Mouse (Mus musculus) hindbrain, embryonic 15.5 days (tissue): ENCODE results near the gene Prss36. TPM values are rescaled to one million over a fixed set of nuclear protein-coding genes. Genes with fewer than 3 reads are reported as not detected.
"Not testable (repeated sequence)": the region's sequence is repeated elsewhere in the genome, so short reads cannot be mapped to it uniquely, and the experiment has no call there.

Experiments
- ATAC-seq: fragments of 200-750 bp; cut with Nextera tagmentation; 2 replicates; pipeline ENCODE4 v1.8.0; 2017; ENCODE audit warnings: low read depth, moderate number of reproducible peaks, moderate TSS enrichment; ENCODE audit not compliant: low FRiP score
- H3K27ac ChIP-seq: fragments of 300-500 bp; sonication (generic); replicated peaks from 2 replicates; pipeline ENCODE4 v1.5.1; 2015; ENCODE audit warnings: mild to moderate bottlenecking, inconsistent platforms
- H3K27me3 ChIP-seq: fragments of 300-500 bp; sonication (generic); 2 replicates; pipeline ENCODE4 v1.6.1; 2015; ENCODE audit warnings: control low read depth, inconsistent platforms
- H3K36me3 ChIP-seq: fragments of 300-500 bp; sonication (generic); 2 replicates; pipeline ENCODE4 v1.6.1; 2015; ENCODE audit warnings: control low read depth, inconsistent platforms
- H3K4me1 ChIP-seq: fragments of 300-500 bp; sonication (generic); replicated peaks from 2 replicates; pipeline ENCODE4 v1.6.1; 2015; ENCODE audit warnings: control low read depth, inconsistent platforms
- H3K4me2 ChIP-seq: fragments of 300-500 bp; sonication (generic); 2 replicates; pipeline ENCODE4 v1.6.1; 2015; ENCODE audit warnings: moderate library complexity, mild to moderate bottlenecking, inconsistent platforms
- H3K4me3 ChIP-seq: fragments of 300-500 bp; sonication (generic); 2 replicates; pipeline ENCODE4 v1.5.1; 2015; ENCODE audit warnings: mild to moderate bottlenecking, inconsistent platforms
- H3K9ac ChIP-seq: fragments of 300-500 bp; sonication (generic); 2 replicates; pipeline ENCODE4 v1.6.1; 2015; ENCODE audit warnings: inconsistent platforms
- H3K9me3 ChIP-seq: fragments of 300-500 bp; sonication (generic); 2 replicates; pipeline ENCODE4 v1.6.1; 2016; ENCODE audit warnings: control low read depth, inconsistent platforms
- WGBS: fragments of 180-500 bp; shearing (Covaris S2); methylation state at CpG from one replicate; pipeline ENCODE4 v1.1.7; 2015; 5-methylcytosine and 5-hydroxymethylcytosine counted together
- polyA plus RNA-seq: library from polyadenylated mRNA; unstranded; fragments of >200 nt; fragmentation: Nextera tagmentation; extraction: Ambion mirVana; gene quantifications from 2 replicates; pipeline ENCODE4 v1.2.1, GENCODE M21; 2015

Gene Prss36
- polyA plus RNA-seq, 1 experiment from 2014 or later, result 12.6 TPM

DNA sequence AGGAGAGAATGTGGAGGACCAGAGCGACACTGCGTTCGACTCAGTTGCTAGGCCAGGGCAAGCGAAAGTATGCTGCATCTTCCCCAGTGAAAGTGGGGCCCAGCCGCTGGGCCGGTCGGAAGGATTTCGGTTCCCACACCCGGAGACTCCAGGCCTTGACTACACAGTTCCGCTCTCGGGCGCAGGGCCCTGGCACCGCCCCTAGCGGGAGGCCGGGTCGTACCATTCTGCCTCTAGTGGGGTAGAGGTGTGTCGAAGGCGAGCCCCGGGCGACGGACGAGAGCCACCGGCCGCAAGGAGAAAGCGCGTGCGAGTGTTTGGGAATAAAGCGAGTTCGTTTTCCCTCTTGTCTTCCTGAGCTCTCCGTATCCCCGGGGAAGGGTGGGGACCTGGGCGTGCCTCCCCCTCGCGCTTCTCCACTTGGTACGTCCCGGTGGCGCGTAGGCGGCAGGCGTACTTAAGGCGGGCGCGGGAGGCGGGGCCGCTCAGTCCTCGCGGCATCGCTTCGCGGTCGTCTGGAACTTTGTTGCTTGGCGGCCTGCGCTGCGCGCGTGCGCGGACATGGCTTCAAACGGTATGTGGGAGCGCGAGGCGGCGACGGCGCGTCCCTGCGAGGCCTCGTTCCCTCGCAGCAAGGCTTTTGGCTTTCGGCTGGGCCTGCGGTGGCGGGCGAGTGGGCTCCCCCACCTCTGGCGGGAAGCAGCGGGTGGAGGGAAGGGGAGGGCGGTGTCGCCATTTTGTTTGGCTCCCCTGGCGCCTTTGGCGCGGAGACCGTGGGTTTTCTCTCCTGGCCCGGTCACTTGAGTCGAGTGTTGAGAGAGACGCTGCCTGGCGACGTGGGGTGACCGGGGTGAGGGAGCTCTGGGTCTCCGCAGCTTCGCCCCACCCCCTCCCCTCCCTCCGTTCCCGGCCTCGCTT lies 20.7 kb upstream of the Prss36 start, which contains the start of gene Fus:
Gene Fus, plus strand, starts transcription at position 454 of the 918 bp plus-strand sequence.
- H3K27me3 ChIP-seq, result no peaks in the 10 kb centered on the region
- under 1% methylated on average over 86 of the region's 92 CpGs for WGBS
- H3K4me1 ChIP-seq, result peaks cover 25% of the 10 kb centered on the region
- peak within 1 kb of the TSS; percentile 100 for H3K9ac ChIP-seq
- peak within 1 kb of the TSS; percentile 78 for H3K4me2 ChIP-seq
- peak; percentile 95 for ATAC-seq
- no peaks in the 10 kb centered on the region for H3K9me3 ChIP-seq
- H3K36me3 ChIP-seq, result peaks cover 24% of the 10 kb centered on the region
- H3K27ac ChIP-seq, result peak within 1 kb of the TSS; percentile 99
- H3K4me3 ChIP-seq, result peak within 1 kb of the TSS; percentile 99

DNA sequence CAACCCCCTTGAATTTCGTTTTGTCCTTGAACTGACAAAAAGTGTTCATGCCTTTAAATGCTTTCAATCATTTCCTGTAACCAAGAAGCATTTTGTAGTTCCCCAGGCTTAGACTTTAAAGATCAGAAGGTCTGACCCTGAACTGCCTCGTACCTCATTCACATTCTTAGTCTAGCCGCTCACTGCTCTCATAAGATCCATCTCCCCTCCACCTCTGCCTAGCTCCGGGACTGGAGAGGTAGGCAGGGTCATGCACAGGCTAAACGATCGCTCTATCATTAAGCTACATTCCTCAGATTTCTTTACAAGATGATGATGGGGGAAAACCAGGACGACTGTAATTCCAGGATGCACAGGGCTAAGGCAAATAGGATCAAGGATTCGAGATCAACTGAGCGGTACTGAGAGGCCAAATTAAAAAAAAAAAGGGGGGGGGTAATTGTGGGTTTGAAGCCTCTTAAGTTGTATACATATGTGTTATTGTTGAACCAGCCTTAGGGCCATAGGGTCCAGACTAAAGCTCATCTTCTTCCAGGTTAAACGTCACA lies 19.9 kb upstream of the Prss36 start:
- H3K4me3 ChIP-seq, result peak overlapping the region; percentile 99
- H3K36me3 ChIP-seq, result peaks cover 16% of the 10 kb centered on the region
- no peaks in the 10 kb centered on the region for H3K27me3 ChIP-seq
- H3K27ac ChIP-seq, result peak overlapping the region; percentile 99
- H3K9me3 ChIP-seq, result no peaks in the 10 kb centered on the region
- H3K4me2 ChIP-seq, result peak overlapping the region; percentile 69
- ATAC-seq, result peak; percentile 21
- peak overlapping the region; percentile 100 for H3K9ac ChIP-seq
- peaks cover 25% of the 10 kb centered on the region for H3K4me1 ChIP-seq
- 11% methylated on average over 10 of the region's 10 CpGs for WGBS

DNA sequence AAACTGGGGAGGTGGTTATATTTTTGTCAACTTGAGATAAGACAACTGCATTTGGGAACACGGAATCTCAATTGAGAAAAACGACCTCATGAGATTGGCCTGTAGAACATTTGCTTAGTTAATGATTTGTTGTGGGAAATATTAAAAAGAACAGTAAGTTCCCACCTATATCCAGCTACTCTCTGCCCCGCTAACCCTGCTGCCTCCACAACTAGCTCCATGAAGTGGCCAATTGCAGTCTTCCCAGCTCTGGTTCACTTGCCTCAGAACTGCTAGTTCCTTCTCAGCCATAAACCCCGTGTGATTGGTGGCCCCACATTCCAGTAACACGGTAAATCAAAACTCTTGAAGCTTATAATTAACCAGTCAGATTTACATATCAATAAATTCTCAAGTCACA lies 12.8 kb upstream of the Prss36 start:
- Histone ChIP-seq H3K4me1 (no peaks in the 10 kb centered on the region), H3K9ac (no peak overlapping the region), H3K27ac (no peak overlapping the region), H3K27me3 (no peaks in the 10 kb centered on the region), H3K9me3 (no peaks in the 10 kb centered on the region), H3K4me3 (no peak overlapping the region), H3K36me3 (no peaks in the 10 kb centered on the region), H3K4me2 (no peak overlapping the region)
- WGBS, result 66% methylated on average over 5 of the region's 5 CpGs
- ATAC-seq, result no peak

DNA sequence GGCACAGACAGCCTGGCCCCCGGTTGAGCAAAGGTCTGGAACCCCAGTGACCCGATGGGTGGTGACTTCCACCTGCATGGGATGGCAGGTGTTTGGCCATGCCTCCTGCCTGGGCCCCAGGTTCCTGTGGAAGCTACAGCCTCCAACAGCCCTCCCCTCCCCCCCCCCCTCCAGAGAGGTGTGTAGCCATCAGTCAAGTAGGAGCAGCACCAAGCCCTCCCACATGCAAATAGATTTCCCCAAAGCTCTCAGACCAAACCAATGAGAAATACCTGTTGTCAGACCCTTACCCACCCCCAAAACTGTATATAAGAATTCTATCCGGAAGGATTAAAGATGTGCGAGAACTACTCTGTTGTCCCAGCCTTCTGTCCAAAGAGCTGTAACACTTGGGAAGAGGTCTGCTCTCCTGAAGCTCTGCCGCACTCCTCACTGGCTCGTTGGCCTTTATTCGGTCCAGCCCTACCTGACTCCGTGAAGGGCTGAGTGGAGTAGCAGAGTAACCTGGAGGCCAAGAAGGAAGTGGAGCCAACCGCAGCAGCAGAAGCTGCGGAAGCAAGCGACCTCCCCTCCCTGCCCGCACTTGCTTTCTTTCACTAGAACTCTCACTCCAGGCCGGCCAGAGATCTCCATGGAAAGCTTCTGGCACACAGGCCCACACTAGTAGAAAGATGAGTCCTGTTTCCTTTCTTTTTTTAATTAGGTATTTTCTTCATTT lies 6.5 kb upstream of the Prss36 start:
- Histone ChIP-seq H3K4me3 (no peak overlapping the region), H3K27me3 (no peaks in the 10 kb centered on the region), H3K9ac (no peak overlapping the region), H3K4me1 (no peaks in the 10 kb centered on the region), H3K9me3 (no peaks in the 10 kb centered on the region), H3K36me3 (no peaks in the 10 kb centered on the region), H3K27ac (no peak overlapping the region), H3K4me2 (no peak overlapping the region)
- 44% methylated on average over 13 of the region's 13 CpGs for WGBS
- ATAC-seq, result no peak

DNA sequence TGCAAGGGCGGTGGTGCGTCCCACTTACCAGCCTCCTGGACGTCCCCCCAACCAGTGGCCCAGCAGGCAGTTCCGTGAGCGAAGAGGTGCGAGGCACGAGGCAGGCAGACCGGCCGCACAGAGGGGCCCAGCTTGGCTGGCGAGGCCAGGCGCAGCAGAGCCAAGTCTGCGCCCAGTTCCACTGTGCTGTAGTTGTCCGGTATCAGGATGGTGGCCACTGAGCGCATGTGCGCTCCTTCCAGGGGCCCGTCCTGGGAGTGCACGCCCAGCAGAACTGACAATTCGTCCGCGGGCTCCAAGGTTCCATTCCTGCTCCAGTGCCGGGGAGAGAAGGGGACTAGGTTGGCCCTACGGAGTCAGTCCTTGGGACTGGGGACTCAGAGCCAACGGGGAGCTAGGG lies 1.9 kb downstream of the Prss36 start:
- no peaks in the 10 kb centered on the region for H3K4me1 ChIP-seq
- 11% methylated on average over 23 of the region's 23 CpGs for WGBS
- H3K9me3 ChIP-seq, result no peaks in the 10 kb centered on the region
- H3K27me3 ChIP-seq, result peaks cover 24% of the 10 kb centered on the region; the same call in 1 of the 2 replicates
- H3K4me3 ChIP-seq, result no peak overlapping the region
- H3K36me3 ChIP-seq, result no peaks in the 10 kb centered on the region
- ATAC-seq, result no peak
- H3K27ac ChIP-seq, result no peak overlapping the region
- no peak overlapping the region for H3K9ac ChIP-seq
- no peak overlapping the region for H3K4me2 ChIP-seq

DNA sequence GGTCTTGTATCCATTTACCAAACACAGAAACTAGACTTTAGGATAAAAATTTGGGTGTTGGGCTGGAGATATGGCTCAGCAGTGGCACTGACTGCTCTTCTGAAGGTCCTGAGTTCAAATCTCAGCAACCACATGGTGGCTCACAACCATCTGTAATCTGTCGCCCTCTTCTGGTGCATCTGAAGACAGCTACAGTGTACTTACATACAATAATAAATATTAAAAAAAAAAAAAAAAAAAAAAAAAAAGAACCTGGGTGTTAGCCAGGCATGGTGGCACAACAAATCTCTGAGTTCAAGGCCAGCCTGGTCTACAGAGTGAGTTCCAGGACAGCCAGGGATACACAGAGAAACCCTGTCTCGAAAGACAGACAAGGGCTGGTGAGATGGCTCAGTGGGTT lies 4.4 kb downstream of the Prss36 start:
- not testable (repeated sequence) for H3K4me1 ChIP-seq, H3K27ac ChIP-seq, H3K9ac ChIP-seq, H3K4me3 ChIP-seq, H3K9me3 ChIP-seq, H3K36me3 ChIP-seq, H3K4me2 ChIP-seq, ATAC-seq
- H3K27me3 ChIP-seq, result peaks cover 24% of the 10 kb centered on the region; the same call in 1 of the 2 replicates
- 48% methylated on average over 2 of the region's 2 CpGs for WGBS

DNA sequence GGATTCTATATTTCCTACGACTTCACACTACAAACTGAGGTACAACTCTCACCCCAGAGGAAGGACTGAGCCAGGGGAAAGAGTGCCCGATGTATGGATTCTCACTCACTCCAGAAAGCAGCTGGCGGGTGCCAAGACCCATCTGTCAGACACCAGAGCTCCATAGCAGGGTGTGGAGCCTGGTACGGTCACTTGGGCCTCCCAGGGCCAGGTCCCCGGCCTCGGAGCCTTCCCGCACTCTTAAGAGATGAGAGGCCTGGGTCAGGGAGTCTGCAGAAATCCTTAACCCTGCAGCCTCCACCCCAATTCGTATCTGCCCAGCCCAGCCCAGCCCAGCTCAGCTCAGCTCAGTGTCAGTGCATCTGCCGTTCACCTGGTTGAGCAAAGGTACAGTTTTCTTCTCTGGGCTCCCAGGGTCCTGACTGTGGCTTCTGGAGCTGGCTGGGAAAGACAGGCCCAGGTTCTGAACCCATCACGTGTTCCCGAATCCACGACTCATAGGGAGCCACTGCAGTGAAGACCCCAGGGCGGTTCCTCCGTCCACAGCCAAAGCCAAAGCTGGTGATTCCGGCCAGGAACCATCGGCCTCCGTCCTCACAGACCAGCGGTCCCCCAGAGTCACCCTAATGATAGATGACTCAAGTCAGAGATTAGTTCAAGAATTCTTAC lies 10.2 kb downstream of the Prss36 start:
- no peaks in the 10 kb centered on the region for H3K36me3 ChIP-seq
- H3K9me3 ChIP-seq, result no peaks in the 10 kb centered on the region
- ATAC-seq, result peak; percentile 9; the same call in 1 of the 2 replicates
- WGBS, result 60% methylated on average over 18 of the region's 18 CpGs
- no peaks in the 10 kb centered on the region for H3K27me3 ChIP-seq
- H3K9ac ChIP-seq, result peak overlapping the region; percentile 81
- peak overlapping the region; percentile 78 for H3K4me2 ChIP-seq
- H3K27ac ChIP-seq, result peak overlapping the region; percentile 91
- H3K4me1 ChIP-seq, result peaks cover 20% of the 10 kb centered on the region
- peak overlapping the region; percentile 91 for H3K4me3 ChIP-seq

DNA sequence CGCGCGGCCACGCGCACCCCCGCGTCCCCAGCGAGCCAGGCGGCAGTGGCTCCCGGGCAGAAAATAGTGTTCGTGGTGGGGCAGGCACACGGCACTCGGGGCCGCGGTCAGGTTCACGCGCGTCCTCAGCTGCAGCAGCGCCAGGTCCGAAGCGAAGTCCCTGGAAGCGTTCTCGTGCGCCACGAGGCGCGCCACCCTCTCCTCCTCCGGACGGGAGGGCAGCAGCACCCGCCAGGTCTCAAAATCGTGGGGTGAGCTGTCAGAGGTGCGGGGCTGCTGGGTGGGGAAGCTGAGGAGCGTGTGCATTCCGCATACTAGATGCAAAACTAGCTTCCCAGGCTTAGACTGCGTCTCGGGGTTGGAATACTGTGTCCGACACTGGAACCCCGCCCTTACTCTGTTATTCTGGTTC lies 10.8 kb downstream of the Prss36 start:
- peaks cover 2% of the 10 kb centered on the region; the same call in 1 of the 2 replicates for H3K27me3 ChIP-seq
- peak overlapping the region; percentile 91 for H3K4me3 ChIP-seq
- H3K4me1 ChIP-seq, result peaks cover 20% of the 10 kb centered on the region
- H3K9ac ChIP-seq, result peak overlapping the region; percentile 81
- ATAC-seq, result peak; percentile 83
- H3K27ac ChIP-seq, result peak overlapping the region; percentile 91
- peak overlapping the region; percentile 78 for H3K4me2 ChIP-seq
- under 1% methylated on average over 38 of the region's 38 CpGs for WGBS
- no peaks in the 10 kb centered on the region for H3K9me3 ChIP-seq
- no peaks in the 10 kb centered on the region for H3K36me3 ChIP-seq

DNA sequence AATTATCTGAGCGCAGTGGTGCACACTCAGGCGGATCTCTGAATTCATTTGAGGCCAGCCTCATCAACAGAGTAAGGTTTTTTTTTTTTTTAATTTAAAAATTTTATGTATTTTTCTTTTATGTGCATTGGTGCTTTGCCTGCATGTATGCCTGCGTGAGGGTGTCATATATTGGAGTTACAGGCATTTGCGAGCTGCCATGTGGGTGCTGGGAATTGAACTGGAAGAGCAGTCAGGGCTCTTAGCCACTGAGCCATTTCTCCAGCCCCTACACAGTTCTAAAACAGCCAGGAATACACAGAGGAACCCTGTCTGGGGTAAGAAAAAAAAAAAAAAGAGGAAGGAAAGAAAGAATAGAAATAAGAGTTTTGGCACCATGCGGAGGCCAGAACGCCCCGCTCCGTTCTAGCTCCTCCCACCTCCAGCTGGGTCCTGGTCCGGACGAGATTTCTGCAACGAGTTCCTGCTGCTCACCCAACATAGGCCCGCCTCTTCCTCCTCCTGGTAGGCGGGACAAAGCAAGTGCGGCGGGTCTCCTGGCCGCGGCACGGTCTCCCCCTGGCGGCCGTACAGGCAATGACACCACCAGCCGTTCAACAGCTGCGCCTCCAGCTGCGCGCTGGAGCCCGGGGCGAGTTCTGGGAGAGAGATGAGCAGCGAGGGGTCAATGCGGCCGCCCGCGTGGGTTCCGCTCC lies 11.3 kb downstream of the Prss36 start:
- ATAC-seq, result peak; percentile 96
- Histone ChIP-seq H3K9me3 (no peaks in the 10 kb centered on the region), H3K4me2 (peak overlapping the region; percentile 78), H3K9ac (peak overlapping the region; percentile 81), H3K4me3 (peak overlapping the region; percentile 91), H3K4me1 (peaks cover 20% of the 10 kb centered on the region), H3K36me3 (no peaks in the 10 kb centered on the region), H3K27me3 (peaks cover 2% of the 10 kb centered on the region; the same call in 1 of the 2 replicates), H3K27ac (peak overlapping the region; percentile 91)
- WGBS, result 6% methylated on average over 32 of the region's 32 CpGs

DNA sequence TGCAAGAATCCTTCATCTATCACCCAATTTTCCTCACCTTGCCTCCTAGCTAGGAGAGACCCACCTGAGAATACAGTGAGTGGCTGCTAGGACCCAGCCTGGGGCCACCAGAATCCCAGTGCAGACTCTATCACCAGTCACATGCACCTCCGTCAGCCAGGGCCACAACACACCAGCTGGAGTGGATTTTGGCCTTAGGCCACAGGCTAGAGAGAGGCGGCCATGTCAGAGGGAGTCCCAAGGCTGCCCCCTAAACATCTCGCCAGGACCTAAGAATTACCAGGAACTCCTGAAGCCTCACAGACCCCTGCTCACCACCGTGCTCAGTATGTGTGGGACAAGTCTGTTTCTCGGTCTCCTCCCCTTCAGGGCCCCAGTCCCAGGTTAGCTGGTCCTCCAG lies 12.4 kb downstream of the Prss36 start:
- H3K4me3 ChIP-seq, result no peak overlapping the region
- H3K27ac ChIP-seq, result no peak overlapping the region
- H3K36me3 ChIP-seq, result no peaks in the 10 kb centered on the region
- WGBS, result 89% methylated on average over 5 of the region's 5 CpGs
- no peak for ATAC-seq
- H3K4me1 ChIP-seq, result peaks cover 20% of the 10 kb centered on the region
- H3K4me2 ChIP-seq, result no peak overlapping the region
- H3K9ac ChIP-seq, result no peak overlapping the region
- H3K9me3 ChIP-seq, result no peaks in the 10 kb centered on the region
- H3K27me3 ChIP-seq, result peaks cover 10% of the 10 kb centered on the region; the same call in 1 of the 2 replicates
